Mouse (Mus musculus) hindbrain, embryonic 14.5 days (tissue): ENCODE measurements around the gene Slc19a3. TPM values are rescaled to one million over a fixed set of nuclear protein-coding genes. Genes with fewer than 3 reads are reported as not detected.
"Not testable (repeated sequence)": the region's sequence is repeated elsewhere in the genome, so short reads cannot be mapped to it uniquely, and the experiment has no call there.

Experiments
- ATAC-seq: fragments of 200-750 bp; cut with Nextera tagmentation; 2 replicates; pipeline ENCODE4 v1.8.0; 2017; ENCODE audit warnings: moderate number of reproducible peaks, mild to moderate bottlenecking, moderate TSS enrichment, moderate library complexity; ENCODE audit not compliant: low FRiP score
- DNase-seq: peaks from one replicate; pipeline ENCODE4 v3.0.0-alpha.2; 2015; ENCODE audit warnings: low spot score
- H3K27ac ChIP-seq: fragments of 300-500 bp; sonication (generic); 2 replicates; pipeline ENCODE4 v1.5.1; 2014; ENCODE audit warnings: mild to moderate bottlenecking, moderate library complexity
- H3K27me3 ChIP-seq: fragments of 300-500 bp; sonication (generic); 2 replicates; pipeline ENCODE4 v1.6.1; 2014; ENCODE audit warnings: mild to moderate bottlenecking, low read length, mixed read lengths; ENCODE audit not compliant: control insufficient read depth, insufficient read depth
- H3K36me3 ChIP-seq: fragments of 300-500 bp; sonication (generic); replicated peaks from 2 replicates; pipeline ENCODE4 v1.6.1; 2014; ENCODE audit not compliant: control insufficient read depth, insufficient read depth
- H3K4me1 ChIP-seq: fragments of 300-500 bp; sonication (generic); replicated peaks from 2 replicates; pipeline ENCODE4 v1.6.1; 2014; ENCODE audit warnings: antibody characterized with exemption, low read length, mixed read lengths; ENCODE audit not compliant: control insufficient read depth, insufficient read depth
- H3K4me2 ChIP-seq: fragments of 300-500 bp; sonication (generic); replicated peaks from 2 replicates; pipeline ENCODE4 v1.6.1; 2014; ENCODE audit warnings: mild to moderate bottlenecking, moderate library complexity
- H3K4me3 ChIP-seq: fragments of 300-500 bp; sonication (generic); replicated peaks from 2 replicates; pipeline ENCODE4 v1.5.1; 2014; ENCODE audit warnings: mild to moderate bottlenecking, low read length
- H3K9ac ChIP-seq: fragments of 300-500 bp; sonication (generic); 2 replicates; pipeline ENCODE4 v1.6.1; 2014
- H3K9me3 ChIP-seq: fragments of 300-500 bp; sonication (generic); 2 replicates; pipeline ENCODE4 v1.6.1; 2016; ENCODE audit warnings: low read length; ENCODE audit not compliant: control insufficient read depth
- WGBS: fragments of 180-500 bp; shearing (Covaris S2); extraction: QIAGEN DNeasy Blood & Tissue Kit; methylation state at CpG from one replicate; pipeline ENCODE4 v1.1.7; 2014; 5-methylcytosine and 5-hydroxymethylcytosine counted together
- polyA plus RNA-seq: library from polyadenylated mRNA; unstranded; fragments of >200 nt; fragmentation: Nextera tagmentation; extraction: Ambion mirVana; gene quantifications from 2 replicates; pipeline ENCODE4 v1.2.1, GENCODE M21; 2014

The Slc19a3 gene
- polyA plus RNA-seq, 1 experiment from 2014 or later: 0.98 TPM

GRCm38 (mm10) chr1:83016556-83016955, 21.7 kb downstream of the Slc19a3 start:
- no peaks in the 10 kb centered on the region for H3K4me1 ChIP-seq
- H3K36me3 ChIP-seq: no peaks in the 10 kb centered on the region
- H3K4me2 ChIP-seq: no peak overlapping the region
- no peaks in the 10 kb centered on the region for H3K9me3 ChIP-seq
- DNase-seq: no peak
- no peaks in the 10 kb centered on the region for H3K27me3 ChIP-seq
- H3K27ac ChIP-seq: no peak overlapping the region
- no peak overlapping the region for H3K4me3 ChIP-seq
- 86% methylated on average over 1 of the region's 1 CpGs for WGBS
- no peak for ATAC-seq
- H3K9ac ChIP-seq: no peak overlapping the region

- H3K36me3 ChIP-seq: no peaks in the 10 kb centered on the region
- no peak overlapping the region for H3K9ac ChIP-seq
- 81% methylated on average over 10 of the region's 10 CpGs for WGBS
- ATAC-seq: no peak
- H3K9me3 ChIP-seq: no peaks in the 10 kb centered on the region
- H3K27ac ChIP-seq: no peak overlapping the region
- H3K4me2 ChIP-seq: no peak overlapping the region
- no peaks in the 10 kb centered on the region for H3K4me1 ChIP-seq
- H3K27me3 ChIP-seq: no peaks in the 10 kb centered on the region
- H3K4me3 ChIP-seq: no peak overlapping the region
- no peak for DNase-seq
These were observed 22.8 kb downstream of the Slc19a3 start for GRCm38 (mm10) chr1:83015329-83015879.

GRCm38 (mm10) chr1:83014477-83014876, 23.8 kb downstream of the Slc19a3 start:
- Histone ChIP-seq H3K27ac (no peak overlapping the region), H3K4me3 (no peak overlapping the region), H3K27me3 (no peaks in the 10 kb centered on the region), H3K9me3 (no peaks in the 10 kb centered on the region), H3K4me1 (no peaks in the 10 kb centered on the region), H3K4me2 (no peak overlapping the region), H3K36me3 (no peaks in the 10 kb centered on the region), H3K9ac (no peak overlapping the region)
- ATAC-seq (no peak), DNase-seq (no peak)
- WGBS: 96% methylated on average over 3 of the region's 3 CpGs

GRCm38 (mm10) chr1:83007471-83007870, 30.8 kb downstream of the Slc19a3 start:
- DNase-seq: no peak
- Histone ChIP-seq H3K9ac (no peak overlapping the region), H3K27me3 (no peaks in the 10 kb centered on the region), H3K4me1 (no peaks in the 10 kb centered on the region), H3K27ac (no peak overlapping the region), H3K4me2 (no peak overlapping the region), H3K36me3 (no peaks in the 10 kb centered on the region), H3K9me3 (no peaks in the 10 kb centered on the region), H3K4me3 (no peak overlapping the region)
- 76% methylated on average over 6 of the region's 6 CpGs for WGBS
- ATAC-seq: no peak

- ATAC-seq: no peak
- no peak overlapping the region for H3K9ac ChIP-seq
- 88% methylated on average over 8 of the region's 8 CpGs for WGBS
- H3K27me3 ChIP-seq: no peaks in the 10 kb centered on the region
- no peak overlapping the region for H3K27ac ChIP-seq
- no peaks in the 10 kb centered on the region for H3K36me3 ChIP-seq
- no peaks in the 10 kb centered on the region for H3K4me1 ChIP-seq
- H3K9me3 ChIP-seq: no peaks in the 10 kb centered on the region
- no peak overlapping the region for H3K4me2 ChIP-seq
- DNase-seq: no peak
- H3K4me3 ChIP-seq: no peak overlapping the region
These were observed 31.7 kb downstream of the Slc19a3 start for GRCm38 (mm10) chr1:83006218-83007179.

- not testable (repeated sequence) for H3K27me3 ChIP-seq, H3K9ac ChIP-seq, H3K36me3 ChIP-seq, H3K4me2 ChIP-seq, DNase-seq, H3K9me3 ChIP-seq, H3K27ac ChIP-seq, H3K4me3 ChIP-seq, H3K4me1 ChIP-seq, ATAC-seq
- WGBS: 96% methylated on average over 9 of the region's 9 CpGs
These were observed 37.9 kb downstream of the Slc19a3 start, which contains the start of gene Gm47959 for GRCm38 (mm10) chr1:83000306-83000705. Gene Gm47959, plus strand, starts transcription at chr1:83000548.

GRCm38 (mm10) chr1:82993947-82994346, 44.3 kb downstream of the Slc19a3 start:
- Histone ChIP-seq H3K4me1 (no peaks in the 10 kb centered on the region), H3K27ac (no peak overlapping the region), H3K4me2 (no peak overlapping the region), H3K27me3 (no peaks in the 10 kb centered on the region), H3K9me3 (no peaks in the 10 kb centered on the region), H3K9ac (no peak overlapping the region), H3K36me3 (no peaks in the 10 kb centered on the region), H3K4me3 (no peak overlapping the region)
- DNase-seq (no peak), ATAC-seq (no peak)
- WGBS: 83% methylated on average over 3 of the region's 3 CpGs

GRCm38 (mm10) chr1:82992093-82992492, 46.2 kb downstream of the Slc19a3 start:
- no peaks in the 10 kb centered on the region for H3K27me3 ChIP-seq
- H3K9me3 ChIP-seq: no peaks in the 10 kb centered on the region
- H3K4me3 ChIP-seq: no peak overlapping the region
- no peaks in the 10 kb centered on the region for H3K4me1 ChIP-seq
- 91% methylated on average over 6 of the region's 6 CpGs for WGBS
- no peak overlapping the region for H3K27ac ChIP-seq
- H3K4me2 ChIP-seq: no peak overlapping the region
- DNase-seq (no peak), ATAC-seq (no peak)
- no peak overlapping the region for H3K9ac ChIP-seq
- no peaks in the 10 kb centered on the region for H3K36me3 ChIP-seq

- Histone ChIP-seq H3K36me3 (no peaks in the 10 kb centered on the region), H3K9ac (no peak overlapping the region), H3K27me3 (no peaks in the 10 kb centered on the region), H3K4me3 (no peak overlapping the region), H3K4me1 (no peaks in the 10 kb centered on the region), H3K4me2 (no peak overlapping the region), H3K27ac (no peak overlapping the region), H3K9me3 (no peaks in the 10 kb centered on the region)
- no peak for DNase-seq
- 77% methylated on average over 3 of the region's 3 CpGs for WGBS
- ATAC-seq: no peak
These were observed 46.7 kb downstream of the Slc19a3 start for GRCm38 (mm10) chr1:82991596-82991995.
